Mouse (Mus musculus) neural tube, embryonic 14.5 days (tissue): ENCODE measurements around the gene Skp2. TPM values are rescaled to one million over a fixed set of nuclear protein-coding genes. Genes with fewer than 3 reads are reported as not detected.

Source experiments
- ATAC-seq: fragments of 200-750 bp; cut with Nextera tagmentation; 2 replicates; pipeline ENCODE4 v1.8.0; 2017; ENCODE audit warnings: low read depth, mild to moderate bottlenecking, moderate TSS enrichment, moderate library complexity
- H3K27ac ChIP-seq: fragments of 300-500 bp; sonication (generic); 2 replicates; pipeline ENCODE4 v1.5.1; 2014; ENCODE audit warnings: low read depth, mild to moderate bottlenecking, control low read depth, low read length, moderate library complexity, mixed read lengths
- H3K27me3 ChIP-seq: fragments of 300-500 bp; sonication (generic); 2 replicates; pipeline ENCODE4 v1.6.1; 2014; ENCODE audit warnings: low read length; ENCODE audit not compliant: control insufficient read depth, insufficient read depth
- H3K36me3 ChIP-seq: fragments of 300-500 bp; sonication (generic); 2 replicates; pipeline ENCODE4 v1.6.1; 2014; ENCODE audit warnings: low read length, mixed read lengths; ENCODE audit not compliant: control insufficient read depth, insufficient read depth
- H3K4me1 ChIP-seq: fragments of 300-500 bp; sonication (generic); 2 replicates; pipeline ENCODE4 v1.6.1; 2014; ENCODE audit warnings: low read length; ENCODE audit not compliant: control insufficient read depth, insufficient read depth
- H3K4me2 ChIP-seq: fragments of 300-500 bp; sonication (generic); 2 replicates; pipeline ENCODE4 v1.6.1; 2014; ENCODE audit warnings: mild to moderate bottlenecking, low read depth, low read length, control low read depth
- H3K4me3 ChIP-seq: fragments of 300-500 bp; sonication (generic); 2 replicates; pipeline ENCODE4 v1.5.1; 2014; ENCODE audit warnings: low read depth, low read length, control low read depth, mixed read lengths
- H3K9ac ChIP-seq: fragments of 300-500 bp; sonication (generic); replicated peaks from 2 replicates; pipeline ENCODE4 v1.6.1; 2014; ENCODE audit warnings: low read depth, mild to moderate bottlenecking, control low read depth, low read length, mixed read lengths
- H3K9me3 ChIP-seq: fragments of 300-500 bp; sonication (generic); 2 replicates; pipeline ENCODE4 v1.6.1; 2016; ENCODE audit warnings: low read length; ENCODE audit not compliant: control insufficient read depth
- WGBS: fragments of 180-500 bp; shearing (Covaris S2); extraction: QIAGEN DNeasy Blood & Tissue Kit; methylation state at CpG from one replicate; pipeline ENCODE4 v1.1.7; 2014; 5-methylcytosine and 5-hydroxymethylcytosine counted together
- polyA plus RNA-seq: library from polyadenylated mRNA; unstranded; fragments of >200 nt; fragmentation: Nextera tagmentation; extraction: Ambion mirVana; gene quantifications from 2 replicates; pipeline ENCODE4 v1.2.1, GENCODE M21; 2014

Gene Skp2
- polyA plus RNA-seq, 1 experiment from 2014 or later, result 14.2 TPM

DNA sequence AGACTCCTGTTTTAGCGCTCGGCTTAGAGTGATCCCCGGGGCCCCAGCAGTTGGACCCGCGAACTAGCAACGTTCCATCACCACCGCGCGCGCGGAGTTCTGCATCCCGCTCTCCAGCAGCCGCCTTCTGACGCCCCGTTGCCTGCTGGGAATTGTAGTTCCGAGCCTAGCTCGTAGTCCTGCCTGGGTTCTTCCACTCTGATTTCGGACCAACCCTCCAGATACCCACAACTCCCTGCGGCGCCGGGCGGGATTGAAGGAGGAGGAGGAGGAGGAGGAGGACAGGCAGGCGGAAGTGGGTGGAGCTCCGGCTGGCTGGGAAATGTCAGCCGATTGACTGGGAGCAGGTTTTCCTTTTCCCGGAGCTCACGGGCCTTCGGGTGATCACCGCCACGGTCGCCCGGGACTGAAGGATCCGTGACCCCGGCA is 15.0 kb downstream of the Skp2 start, which contains the start of gene Lmbrd2:
Gene Lmbrd2 (plus strand): TSS at position 299 of the 429 bp plus-strand sequence.
- H3K9me3 ChIP-seq, result no peaks in the 10 kb centered on the region
- H3K9ac ChIP-seq, result peak within 1 kb of the TSS; percentile 83
- H3K27me3 ChIP-seq, result no peaks in the 10 kb centered on the region
- under 1% methylated on average over 34 of the region's 34 CpGs for WGBS
- peak within 1 kb of the TSS; percentile 92 for H3K4me3 ChIP-seq
- H3K36me3 ChIP-seq, result 0 out of 2 replicates have a peak, but pooled peaks cover 5% of the 10 kb centered on the region
- peak within 1 kb of the TSS; percentile 86 for H3K4me2 ChIP-seq
- peaks cover 11% of the 10 kb centered on the region for H3K4me1 ChIP-seq
- peak; percentile 99 for ATAC-seq
- H3K27ac ChIP-seq, result peak within 1 kb of the TSS; percentile 84

DNA sequence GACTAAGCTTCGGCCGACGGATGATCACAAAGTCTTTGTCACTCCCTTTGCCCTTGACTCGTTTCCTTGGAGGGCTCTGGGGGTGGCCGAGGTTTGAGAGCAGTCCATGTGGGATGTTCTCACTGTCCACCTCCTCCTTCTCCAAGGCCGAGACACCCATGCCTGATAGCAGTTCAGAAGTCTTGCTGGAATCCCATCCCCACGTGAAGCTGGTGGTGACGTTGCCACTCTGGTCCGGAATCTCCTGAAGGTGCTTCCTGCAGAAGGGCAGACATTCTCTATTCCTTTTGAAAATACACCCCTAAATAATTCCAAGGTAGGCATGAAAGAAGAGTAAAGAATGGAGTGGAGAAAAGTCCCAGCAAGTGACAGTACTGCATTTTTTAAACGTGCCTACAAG is 15.8 kb downstream of the Skp2 start:
- Histone ChIP-seq H3K9me3 (no peaks in the 10 kb centered on the region), H3K36me3 (0 out of 2 replicates have a peak, but pooled peaks cover 5% of the 10 kb centered on the region), H3K27me3 (no peaks in the 10 kb centered on the region), H3K4me1 (peaks cover 11% of the 10 kb centered on the region), H3K9ac (peak overlapping the region; percentile 57; the same call in 1 of the 2 replicates), H3K27ac (no peak overlapping the region), H3K4me2 (peak overlapping the region; percentile 59), H3K4me3 (peak overlapping the region; percentile 92)
- WGBS, result 32% methylated on average over 10 of the region's 10 CpGs
- ATAC-seq, result no peak

DNA sequence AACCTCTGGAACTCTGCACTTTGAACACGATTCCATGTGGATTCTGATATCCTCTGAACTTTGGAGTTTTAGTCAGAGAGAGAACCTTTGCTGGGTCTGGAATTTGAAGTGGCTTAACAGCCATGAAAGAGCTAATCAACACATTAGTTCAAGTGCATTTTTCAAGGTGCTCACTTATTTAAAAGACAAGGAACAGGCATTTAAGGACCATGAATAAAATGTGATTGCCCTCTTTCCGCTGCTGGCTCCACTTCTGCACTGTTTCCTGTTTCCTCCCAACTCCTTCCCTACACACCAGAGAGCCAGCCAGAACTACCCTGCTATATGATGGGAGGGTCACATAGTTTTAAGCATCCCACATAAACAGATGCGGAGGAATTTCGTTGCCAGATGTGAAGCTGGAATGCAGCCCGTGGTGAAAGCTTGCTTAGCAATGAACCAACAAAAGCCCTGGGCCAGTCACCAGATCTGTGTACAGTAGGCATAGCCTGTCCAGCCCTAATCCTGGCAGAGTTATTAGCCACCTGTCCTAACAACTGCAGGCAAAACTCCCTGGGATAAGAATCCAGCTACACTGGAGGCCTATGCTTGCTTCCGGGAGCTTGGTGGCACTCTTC is 20.2 kb downstream of the Skp2 start:
- no peak for ATAC-seq

DNA sequence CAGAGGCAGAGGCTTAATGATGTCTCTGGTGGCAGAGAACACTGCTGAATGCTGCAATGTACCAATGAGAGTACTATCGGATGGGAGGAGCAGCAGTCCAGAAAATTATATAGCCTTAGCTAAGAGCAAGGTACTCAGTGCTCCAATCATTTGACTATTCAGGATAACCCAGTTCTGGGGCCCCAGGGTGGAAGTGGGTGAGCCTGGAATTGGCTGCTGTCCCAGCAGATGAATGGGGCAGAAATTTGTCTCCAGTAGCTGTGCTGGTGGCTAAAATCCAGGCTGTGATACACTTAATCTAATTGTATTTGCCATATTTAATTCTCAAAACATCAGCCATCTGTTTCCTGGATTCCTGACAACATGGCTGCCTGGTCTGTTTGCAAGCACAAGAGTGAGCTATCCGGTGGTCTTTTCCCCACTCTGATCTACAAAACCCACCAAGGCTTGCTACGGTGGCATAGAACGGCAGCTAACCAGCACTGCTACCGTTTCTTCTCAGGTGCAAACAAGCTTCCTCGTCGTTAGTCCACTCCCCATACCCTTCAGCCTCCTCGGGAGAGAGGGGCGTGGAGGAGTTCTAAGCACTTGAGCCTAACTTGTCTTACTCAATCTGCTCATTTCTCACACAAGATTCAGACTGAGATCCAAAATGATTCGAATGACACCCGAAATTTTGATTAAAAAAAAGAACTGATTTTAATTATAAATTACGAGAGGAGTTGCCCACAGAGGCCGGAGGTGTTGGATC is 22.4 kb downstream of the Skp2 start:
- Histone ChIP-seq H3K4me2 (no peak overlapping the region), H3K9me3 (no peaks in the 10 kb centered on the region), H3K27ac (no peak overlapping the region), H3K9ac (no peak overlapping the region), H3K36me3 (peaks cover 10% of the 10 kb centered on the region; the same call in 1 of the 2 replicates), H3K27me3 (no peaks in the 10 kb centered on the region), H3K4me3 (no peak overlapping the region), H3K4me1 (no peaks in the 10 kb centered on the region)
- WGBS, result 86% methylated on average over 13 of the region's 13 CpGs
- ATAC-seq, result 0 out of 2 replicates have a peak, but pooled peaks have one; percentile 29

More for the DNA sequence above, 20.2 kb downstream of the Skp2 start:
- Histone ChIP-seq H3K27ac (no peak overlapping the region), H3K9ac (no peak overlapping the region), H3K9me3 (no peaks in the 10 kb centered on the region), H3K4me3 (no peak overlapping the region), H3K27me3 (no peaks in the 10 kb centered on the region), H3K36me3 (peaks cover 11% of the 10 kb centered on the region; the same call in 1 of the 2 replicates), H3K4me1 (peaks cover 11% of the 10 kb centered on the region), H3K4me2 (no peak overlapping the region)
- WGBS, result 78% methylated on average over 6 of the region's 6 CpGs

- H3K9me3 ChIP-seq, result no peaks in the 10 kb centered on the region
- H3K36me3 ChIP-seq, result peaks cover 18% of the 10 kb centered on the region; the same call in 1 of the 2 replicates
- H3K27me3 ChIP-seq, result no peaks in the 10 kb centered on the region
- ATAC-seq, result no peak
- no peaks in the 10 kb centered on the region for H3K4me1 ChIP-seq
- no peak overlapping the region for H3K9ac ChIP-seq
- H3K4me3 ChIP-seq, result no peak overlapping the region
- WGBS, result 90% methylated on average over 4 of the region's 4 CpGs
- H3K4me2 ChIP-seq, result no peak overlapping the region
- no peak overlapping the region for H3K27ac ChIP-seq
Measured at GRCm38 (mm10) chr15:9131499-9131888, 23.7 kb downstream of the Skp2 start.

DNA sequence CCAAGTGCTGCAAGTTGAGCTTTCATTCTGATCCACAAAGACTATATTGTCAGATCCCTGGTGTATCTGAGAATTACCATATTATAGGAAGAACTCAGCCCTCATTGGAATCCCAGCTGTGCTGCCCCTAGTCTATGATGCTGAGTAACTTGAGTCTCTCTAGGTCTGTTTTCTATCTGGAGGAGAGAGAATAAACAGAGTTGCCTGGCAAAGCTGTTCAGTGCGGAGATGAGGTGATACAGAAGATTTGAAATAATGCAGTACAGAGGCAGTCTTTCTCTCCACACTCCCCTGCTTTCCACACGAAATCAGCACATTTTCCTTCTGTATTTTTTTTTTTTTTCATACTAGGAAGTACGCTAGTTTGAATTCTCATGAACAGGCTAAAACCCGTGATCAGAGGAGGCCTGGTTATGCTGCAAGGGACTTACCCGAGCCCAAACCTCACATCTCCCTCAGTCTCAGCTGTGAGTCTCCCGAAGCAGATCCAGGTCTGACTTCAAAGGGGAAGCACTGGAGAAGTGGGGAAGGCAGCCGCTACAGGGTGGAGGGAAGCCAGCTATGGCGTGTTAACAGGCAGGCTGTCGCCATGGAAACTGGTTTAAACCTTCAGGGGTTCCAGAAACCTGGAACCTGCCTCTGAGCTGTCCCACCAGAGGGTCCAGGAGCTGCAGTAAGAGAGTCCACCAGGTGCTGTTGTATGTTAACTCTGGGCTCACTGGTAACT is 24.3 kb downstream of the Skp2 start:
- Histone ChIP-seq H3K27ac (no peak overlapping the region), H3K27me3 (no peaks in the 10 kb centered on the region), H3K4me1 (no peaks in the 10 kb centered on the region), H3K4me2 (no peak overlapping the region), H3K36me3 (peaks cover 18% of the 10 kb centered on the region; the same call in 1 of the 2 replicates), H3K9me3 (no peaks in the 10 kb centered on the region), H3K9ac (no peak overlapping the region), H3K4me3 (no peak overlapping the region)
- ATAC-seq, result no peak
- WGBS, result 82% methylated on average over 9 of the region's 9 CpGs

- no peaks in the 10 kb centered on the region for H3K27me3 ChIP-seq
- H3K4me3 ChIP-seq, result no peak overlapping the region
- H3K36me3 ChIP-seq, result peaks cover 25% of the 10 kb centered on the region; the same call in 1 of the 2 replicates
- no peaks in the 10 kb centered on the region for H3K4me1 ChIP-seq
- no peak for ATAC-seq
- H3K27ac ChIP-seq, result no peak overlapping the region
- H3K4me2 ChIP-seq, result no peak overlapping the region
- H3K9ac ChIP-seq, result no peak overlapping the region
- 93% methylated on average over 7 of the region's 7 CpGs for WGBS
- no peaks in the 10 kb centered on the region for H3K9me3 ChIP-seq
Measured at GRCm38 (mm10) chr15:9127051-9127791, 28.0 kb downstream of the Skp2 start.

DNA sequence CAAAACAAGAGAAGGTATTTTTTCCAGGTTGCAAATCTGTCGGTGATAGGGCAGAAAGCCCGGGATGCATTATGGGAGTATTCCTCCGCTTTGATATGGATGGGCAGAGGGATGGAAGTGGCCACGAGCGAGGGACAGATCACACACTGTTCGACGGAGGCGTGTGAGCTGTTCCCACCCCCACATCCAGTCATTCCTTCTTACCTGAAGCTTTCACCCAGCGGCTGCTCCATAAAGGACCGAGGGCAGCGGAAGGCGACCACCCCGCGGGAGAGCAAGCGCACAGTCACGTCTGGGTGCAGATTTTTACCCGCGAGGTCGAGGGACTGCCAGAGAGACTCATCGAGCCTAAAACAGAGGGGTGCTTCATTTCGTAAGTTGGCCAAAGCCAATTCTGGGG is 30.4 kb downstream of the Skp2 start:
- WGBS, result 93% methylated on average over 21 of the region's 21 CpGs
- no peak for ATAC-seq
- no peak overlapping the region for H3K27ac ChIP-seq

More for the DNA sequence above, 30.4 kb downstream of the Skp2 start:
- Histone ChIP-seq H3K9ac (no peak overlapping the region), H3K27me3 (no peaks in the 10 kb centered on the region), H3K4me2 (no peak overlapping the region), H3K9me3 (no peaks in the 10 kb centered on the region), H3K36me3 (peaks cover 25% of the 10 kb centered on the region; the same call in 1 of the 2 replicates), H3K4me1 (no peaks in the 10 kb centered on the region), H3K4me3 (no peak overlapping the region)
